Mouse (Mus musculus) fibroblast of lung, adult 2 months (primary cell): ENCODE results near the gene Map2k4.

Source experiments
- DNase-seq: peaks from one replicate; pipeline ENCODE4 v3.0.0-alpha.2; 2011; ENCODE audit warnings: low read depth

Gene Map2k4

GRCm38 (mm10) chr11:65788154-65788553, at the start of gene Map2k4:
TSS of gene Map2k4 (minus strand) at chr11:65788297.
- peak; percentile 89 for DNase-seq

DNA sequence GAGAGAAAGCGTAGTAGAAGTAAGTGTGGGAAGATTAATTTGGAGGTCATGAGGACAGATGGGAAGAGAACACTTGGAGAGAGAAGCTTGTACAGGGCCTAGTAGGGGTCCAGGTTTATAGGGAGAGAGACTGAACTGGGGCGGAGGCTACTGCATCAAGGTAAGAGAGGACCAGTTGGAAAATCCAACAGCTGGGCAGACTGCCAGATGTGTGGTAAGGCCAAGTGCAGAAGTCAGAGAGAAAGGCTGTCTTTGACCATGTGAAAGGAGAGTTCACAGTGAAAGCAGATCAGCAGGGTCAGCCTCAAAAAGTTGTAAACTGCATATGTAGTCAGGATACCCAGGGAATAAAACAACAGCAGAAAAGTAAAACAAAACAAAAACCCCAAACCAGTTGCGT, 36.5 kb upstream of the Map2k4 start:
- no peak for DNase-seq

DNA sequence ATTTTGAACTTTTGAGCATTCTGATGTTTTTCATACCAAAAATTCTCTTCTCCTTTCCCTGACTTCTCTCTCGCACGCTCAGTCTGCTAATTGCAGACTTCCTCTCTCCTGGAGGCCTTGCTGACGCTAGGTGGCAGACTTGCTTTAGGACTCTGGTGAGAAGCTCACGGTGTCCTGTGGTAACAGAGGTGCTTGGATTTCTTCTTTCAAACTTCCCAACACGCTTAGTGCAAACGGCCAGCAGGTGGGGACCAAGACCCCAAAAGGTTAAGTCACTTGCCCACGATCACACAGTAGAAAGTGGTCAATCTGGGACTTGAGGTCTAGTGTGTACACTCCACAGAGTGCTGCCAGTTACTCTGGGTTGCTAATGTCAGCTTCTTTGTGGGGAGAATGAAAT, 32.8 kb upstream of the Map2k4 start:
- peak; percentile 13 for DNase-seq

- no peak for DNase-seq
Measured at GRCm38 (mm10) chr11:65820280-65820679, 32.2 kb upstream of the Map2k4 start.

GRCm38 (mm10) chr11:65818193-65818592, 30.1 kb upstream of the Map2k4 start:
- no peak for DNase-seq

DNA sequence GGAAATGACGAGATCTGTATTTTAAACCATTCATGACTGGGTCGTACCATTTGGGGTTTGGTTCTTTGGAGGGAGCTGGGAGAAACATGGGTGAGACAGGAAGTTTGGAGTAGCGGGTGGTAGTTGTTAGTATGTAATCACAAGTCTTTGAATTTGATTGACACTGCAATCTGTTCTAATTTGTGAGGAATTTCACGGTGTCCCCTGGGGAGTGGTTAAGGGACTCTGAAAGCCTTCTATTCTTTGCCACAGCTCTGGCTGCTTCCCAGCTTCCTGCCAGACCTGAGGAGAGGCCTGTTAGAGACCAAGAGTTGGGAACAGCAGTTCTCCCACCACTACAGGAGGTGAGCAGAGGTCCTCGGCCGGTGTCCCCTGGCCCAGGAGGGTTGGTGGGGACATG, 28.1 kb upstream of the Map2k4 start:
- DNase-seq, result no peak

- DNase-seq, result no peak
Measured at GRCm38 (mm10) chr11:65814381-65814780, 26.3 kb upstream of the Map2k4 start.

- DNase-seq, result no peak
Measured at GRCm38 (mm10) chr11:65812088-65812487, 24.0 kb upstream of the Map2k4 start.

DNA sequence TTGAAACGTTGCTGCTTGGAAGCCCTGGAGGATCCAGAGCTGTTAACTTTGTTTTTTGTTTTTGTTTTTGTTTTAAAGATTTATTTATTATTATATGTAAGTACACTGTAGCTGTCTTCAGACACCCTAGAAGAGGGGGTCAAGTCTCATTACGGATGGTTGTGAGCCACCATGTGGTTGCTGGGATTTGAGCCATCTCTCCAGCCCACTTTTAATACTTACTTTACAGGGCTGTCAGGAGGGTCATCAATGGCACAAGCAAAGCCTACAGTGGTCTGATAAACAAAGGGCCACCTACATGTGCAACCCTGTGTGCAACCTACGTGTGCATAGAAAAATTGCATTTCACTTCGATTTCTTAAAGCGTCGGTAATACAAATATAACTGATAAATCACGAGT, 19.5 kb upstream of the Map2k4 start:
- DNase-seq, result no peak

DNA sequence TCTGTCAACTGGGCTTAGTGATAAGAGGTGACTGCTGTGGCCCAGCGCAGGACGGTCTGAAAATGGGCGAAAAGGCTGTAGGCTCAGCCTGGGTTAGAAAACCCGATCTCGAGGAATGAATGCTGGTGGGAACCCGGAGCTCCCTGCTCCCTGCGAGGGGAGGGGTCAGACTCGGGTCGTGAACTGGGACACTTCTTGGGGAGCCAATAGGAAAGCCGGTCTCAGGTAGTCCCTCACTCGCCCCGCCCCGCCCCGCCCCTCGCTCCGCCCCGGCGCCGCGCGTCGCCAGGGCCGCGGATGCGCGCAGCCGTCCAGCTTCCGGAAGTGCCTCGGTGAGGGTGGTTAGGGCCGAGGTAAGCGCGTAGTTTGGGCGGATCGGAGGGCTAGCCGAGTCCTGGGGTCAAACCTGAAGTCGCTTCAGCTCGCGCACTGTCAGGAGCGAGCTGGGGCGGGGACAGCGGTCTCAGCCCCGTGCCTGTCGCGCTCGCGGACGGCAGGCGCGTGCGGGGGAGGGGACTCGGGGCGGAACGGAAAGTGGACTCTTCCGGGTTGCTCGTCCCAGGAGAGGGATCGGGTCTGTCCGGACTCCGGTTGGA, 18.9 kb upstream of the Map2k4 start, which contains the start of gene Zkscan6:
TSS of gene Zkscan6 (plus strand) at position 267 of the 596 bp plus-strand sequence.
- peak; percentile 72 for DNase-seq

DNA sequence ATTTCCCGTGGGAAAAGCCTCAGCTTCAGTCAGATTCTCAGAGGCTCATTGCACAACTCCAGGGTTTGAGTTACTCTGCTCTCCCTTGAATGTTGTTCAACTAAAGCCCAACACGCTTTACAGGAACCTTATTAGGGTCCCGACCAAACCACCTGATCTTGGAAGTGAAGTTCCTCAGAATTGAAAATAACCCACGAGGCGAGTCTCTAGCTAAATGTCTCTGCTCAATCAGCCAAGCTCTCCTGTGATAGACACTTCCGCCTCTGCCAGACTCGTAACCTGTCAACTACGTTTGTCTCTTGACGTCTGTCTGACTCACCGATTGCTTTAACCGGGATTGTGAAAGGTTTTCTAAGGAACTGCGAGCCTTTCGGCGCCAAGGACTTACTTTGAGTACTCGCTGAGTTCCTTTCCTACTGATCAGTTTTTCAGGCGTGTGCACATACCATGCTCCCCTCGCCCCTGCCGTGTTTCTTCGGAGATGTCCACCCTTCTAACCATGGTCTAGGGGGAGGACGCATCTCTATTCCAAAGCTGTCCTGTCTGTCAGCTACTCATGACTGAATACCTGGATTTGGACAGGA, 18.3 kb upstream of the Map2k4 start:
- DNase-seq, result peak; percentile 87

DNA sequence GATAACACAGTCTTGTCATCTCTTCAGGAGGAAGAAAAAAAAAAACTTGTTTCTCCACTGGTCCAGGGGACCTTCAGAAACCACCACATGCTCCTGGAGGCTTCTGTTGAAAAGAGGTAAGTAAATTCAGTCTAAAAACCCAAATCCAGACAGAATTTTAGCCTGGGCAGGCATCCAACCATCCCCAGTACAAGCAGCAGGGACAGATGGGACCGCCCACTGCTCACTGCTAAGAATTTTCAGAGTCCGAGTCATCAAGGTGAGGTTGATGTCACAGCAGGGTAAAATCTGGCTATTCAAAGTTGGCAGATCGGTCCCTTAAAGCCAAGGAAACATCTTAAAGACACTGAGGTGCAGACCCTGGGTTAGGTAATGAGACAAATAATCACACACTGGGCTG, 13.8 kb upstream of the Map2k4 start:
- DNase-seq, result no peak

DNA sequence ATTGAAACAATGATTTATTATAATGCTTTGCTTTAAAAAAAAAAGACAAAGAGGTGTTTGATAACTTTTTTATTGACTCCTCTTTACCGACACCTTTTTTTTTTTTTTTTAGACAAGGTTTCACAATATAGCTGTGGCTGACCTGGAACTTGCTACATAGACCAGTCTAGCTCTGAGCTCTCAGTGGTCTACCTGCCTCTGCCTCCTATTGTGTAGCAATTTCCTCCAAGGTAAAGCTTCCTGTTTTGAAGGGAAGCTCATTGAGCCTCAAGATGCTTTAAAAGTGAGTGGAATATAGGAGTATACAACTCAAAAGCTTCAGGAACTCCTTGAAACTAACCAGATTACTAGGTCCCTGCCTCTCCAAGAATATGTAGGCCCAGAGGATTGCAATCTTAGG, 7.8 kb upstream of the Map2k4 start:
- DNase-seq, result no peak

DNA sequence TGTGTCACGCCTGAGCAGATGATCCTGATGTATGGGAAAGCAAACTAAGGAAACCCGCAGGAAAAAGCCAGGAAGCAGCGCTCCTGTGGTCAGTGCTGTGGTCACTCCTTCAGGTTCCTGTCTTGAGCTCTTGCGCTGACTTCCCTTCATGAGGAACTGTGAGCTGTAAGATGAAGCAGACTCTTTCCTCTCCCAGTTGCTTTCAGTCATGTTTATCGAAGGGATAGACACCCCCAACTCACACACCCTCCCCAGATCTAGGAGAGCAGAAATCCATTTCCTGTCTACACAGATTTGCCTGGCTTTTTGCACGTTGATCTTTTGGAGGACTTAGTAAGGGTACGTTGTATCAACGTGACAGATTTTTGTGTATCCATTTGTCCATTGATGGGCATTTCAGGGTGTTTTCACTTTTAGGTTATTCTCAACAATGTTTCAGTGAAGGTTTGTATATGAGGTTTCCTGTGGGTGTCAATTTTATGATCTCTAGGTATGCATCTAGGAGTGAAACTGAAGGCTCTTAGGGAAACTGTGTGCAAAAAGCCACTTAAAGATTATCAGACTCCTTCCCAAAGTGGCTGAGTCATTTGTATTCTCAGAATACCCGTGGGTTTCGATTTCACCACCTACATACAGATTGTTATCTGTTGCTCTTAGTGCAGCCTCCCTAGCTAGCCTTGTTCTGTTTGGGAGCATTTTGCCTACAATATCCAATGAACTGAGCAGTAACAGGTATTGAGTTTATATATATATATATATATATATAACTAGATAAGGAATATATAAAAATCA, 6.5 kb upstream of the Map2k4 start:
- no peak for DNase-seq

GRCm38 (mm10) chr11:65787421-65788151, 511 bp downstream of the Map2k4 start:
- DNase-seq, result no peak

GRCm38 (mm10) chr11:65786160-65786559, 1.9 kb downstream of the Map2k4 start:
- DNase-seq, result no peak

GRCm38 (mm10) chr11:65781596-65781995, 6.5 kb downstream of the Map2k4 start:
- no peak for DNase-seq

- no peak for DNase-seq
Measured at GRCm38 (mm10) chr11:65779578-65779977, 8.5 kb downstream of the Map2k4 start.

GRCm38 (mm10) chr11:65779066-65779465, 9.0 kb downstream of the Map2k4 start:
- DNase-seq, result no peak

DNA sequence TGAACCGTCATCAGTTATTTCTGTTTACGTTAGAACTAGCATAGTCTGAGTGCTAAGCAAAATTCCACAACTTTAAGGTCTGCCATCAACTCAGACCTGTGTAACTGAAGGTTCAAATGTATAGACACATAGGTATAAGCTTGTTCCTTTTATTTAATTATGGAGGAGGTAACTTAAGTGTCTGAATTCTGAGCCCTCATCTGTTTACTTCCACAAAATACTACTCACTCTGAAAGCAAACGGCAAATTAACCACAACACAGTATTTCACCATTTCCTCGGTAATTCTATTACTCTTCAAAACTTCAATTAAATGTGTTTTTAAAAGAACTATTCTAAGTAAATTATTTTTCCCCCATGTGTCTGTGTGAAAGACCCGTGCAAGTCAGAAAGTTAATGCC, 10.3 kb downstream of the Map2k4 start:
- DNase-seq, result no peak

GRCm38 (mm10) chr11:65776906-65777611, 11.0 kb downstream of the Map2k4 start:
- DNase-seq, result no peak
